Mouse (Mus musculus) spleen, adult 18-20 months (tissue): ENCODE measurements at regions not wholly inside any gene's neighbourhood (a gene's known extent, or its start where the extent isn't known, plus 50 kb on each side); places are given as distances from the start of the nearest gene placed in this dataset.
A peak's percentile ranks its signal among the peaks of the same experiment; 100 is the strongest.

Experiments
- DNase-seq, 2 experiments: peaks; one replicate each; pipeline ENCODE4 v3.0.0; 2022; ENCODE audit warnings: mixed read lengths in 2 of 2

- DNase-seq: no peak
Observed at GRCm38 (mm10) chr5:43339671-43340070, 106.7 kb downstream of the Cpeb2 start.

- DNase-seq: no peak
Observed at GRCm38 (mm10) chr5:43341475-43341874, 108.5 kb downstream of the Cpeb2 start.

DNA sequence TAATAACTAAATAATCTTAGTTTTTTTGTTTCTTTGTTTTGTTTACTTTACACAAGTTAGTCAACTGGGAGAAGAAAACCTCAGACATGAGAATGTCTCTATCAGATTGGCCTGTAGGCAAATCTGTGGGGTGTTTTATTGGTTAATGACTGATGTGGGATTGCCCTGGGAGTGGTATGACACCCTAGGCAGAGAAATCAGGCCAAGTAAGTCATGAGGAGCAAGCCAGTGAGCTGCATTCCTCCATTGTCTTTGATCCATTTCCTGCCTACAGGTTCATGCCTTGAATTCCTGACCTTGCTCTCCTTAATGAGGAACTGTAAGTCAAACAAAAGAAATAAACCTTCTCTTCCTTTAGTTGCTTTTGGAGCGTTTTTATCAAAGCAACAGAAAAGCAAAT lies 111.5 kb downstream of the Cpeb2 start:
- DNase-seq: no peak

- DNase-seq: no peak
Observed at GRCm38 (mm10) chr5:43350987-43351386, 118.0 kb downstream of the Cpeb2 start.

- no peak for DNase-seq
Observed at GRCm38 (mm10) chr5:43353021-43353990, 120.3 kb downstream of the Cpeb2 start.

GRCm38 (mm10) chr5:43354351-43354942 lies 121.5 kb downstream of the Cpeb2 start:
- no peak for DNase-seq

DNA sequence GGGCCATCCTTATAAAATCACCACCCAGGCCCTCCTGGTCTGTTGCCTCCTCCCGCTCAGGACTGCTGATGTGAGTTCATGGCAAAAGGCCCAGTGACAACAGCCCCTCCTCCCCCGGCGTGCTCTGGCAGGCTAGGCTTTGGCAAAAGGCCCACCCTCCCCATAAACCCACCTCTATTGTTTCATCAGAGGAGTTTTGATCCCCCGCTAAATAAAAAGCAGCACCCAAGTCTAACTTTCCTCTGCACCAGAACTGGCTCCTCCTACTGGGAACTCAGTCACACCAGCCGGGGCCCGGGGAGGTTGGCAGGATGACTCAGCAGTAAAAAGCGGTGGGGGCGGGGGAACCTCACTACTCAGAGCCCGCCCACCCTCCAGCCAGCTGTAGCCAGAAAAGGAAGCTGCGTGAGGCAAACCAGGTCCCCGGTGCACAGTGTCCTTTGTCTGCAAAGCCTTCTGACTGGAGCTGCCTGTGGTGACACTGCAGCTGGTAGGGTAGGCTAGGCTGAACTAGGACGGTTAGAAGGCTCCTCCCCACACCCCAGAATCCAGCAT lies 122.1 kb downstream of the Cpeb2 start:
- DNase-seq: peak; percentile 30 to 32

DNA sequence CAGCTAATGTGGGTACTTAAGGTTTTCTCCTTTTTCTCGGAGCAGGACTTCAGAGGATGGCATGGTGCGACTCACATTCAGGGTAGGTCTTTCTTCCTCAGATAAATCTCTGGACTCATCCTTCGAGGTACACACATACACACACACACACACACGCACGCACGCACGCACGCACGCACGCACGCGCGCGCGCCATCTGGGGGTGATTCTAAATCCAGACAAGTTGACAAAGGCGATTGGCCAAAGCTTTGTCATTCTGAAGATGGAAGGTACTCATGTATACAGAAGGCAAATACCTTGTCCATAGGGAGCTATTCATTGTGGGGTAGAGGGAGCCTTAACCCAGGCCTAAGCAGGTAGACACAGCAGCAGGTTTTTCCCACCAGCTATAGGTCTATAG lies 122.9 kb downstream of the Cpeb2 start:
- DNase-seq: no peak

GRCm38 (mm10) chr5:43357100-43357680 lies 124.2 kb downstream of the Cpeb2 start:
- no peak for DNase-seq

- no peak for DNase-seq
Observed at GRCm38 (mm10) chr5:43357901-43358300, 124.9 kb downstream of the Cpeb2 start.

DNA sequence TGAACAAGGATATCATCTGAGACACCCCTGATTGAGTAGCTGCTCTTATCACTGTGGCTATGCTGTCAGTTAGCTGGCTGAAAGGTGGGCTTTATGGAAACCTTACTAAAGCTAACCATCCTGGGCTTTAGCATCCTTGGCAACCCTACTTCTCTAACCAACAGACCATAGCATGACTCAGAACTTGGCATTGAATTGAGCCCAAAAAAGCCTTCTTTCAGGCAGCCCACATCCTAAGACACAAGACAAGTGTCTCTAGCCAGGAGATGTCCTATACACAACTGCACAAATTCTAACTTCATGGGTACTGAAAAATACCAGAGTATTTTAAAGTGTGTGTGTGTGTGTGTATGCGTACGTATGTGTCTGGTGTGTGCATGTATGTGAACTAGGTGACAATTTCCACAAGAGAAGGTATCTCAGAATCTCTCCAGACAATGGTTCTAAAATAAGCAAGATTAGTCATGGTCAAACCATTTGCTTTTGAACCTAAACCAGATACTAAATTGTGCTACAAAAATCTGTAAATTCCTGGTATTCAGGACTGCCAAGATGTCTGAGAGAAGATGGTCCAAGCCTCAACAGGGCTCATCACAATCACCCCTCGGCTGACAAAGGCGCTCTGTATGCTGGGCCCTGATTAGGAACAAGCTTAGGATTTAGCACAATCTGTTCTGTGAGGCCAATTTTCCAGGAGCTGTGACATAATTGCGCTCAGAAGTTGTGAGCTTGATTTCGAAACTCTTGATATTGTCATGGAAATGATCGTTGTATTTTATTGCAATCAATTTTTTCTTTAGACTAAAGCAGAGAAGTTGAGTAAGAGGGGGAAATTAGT lies 126.2 kb downstream of the Cpeb2 start:
- no peak for DNase-seq

DNA sequence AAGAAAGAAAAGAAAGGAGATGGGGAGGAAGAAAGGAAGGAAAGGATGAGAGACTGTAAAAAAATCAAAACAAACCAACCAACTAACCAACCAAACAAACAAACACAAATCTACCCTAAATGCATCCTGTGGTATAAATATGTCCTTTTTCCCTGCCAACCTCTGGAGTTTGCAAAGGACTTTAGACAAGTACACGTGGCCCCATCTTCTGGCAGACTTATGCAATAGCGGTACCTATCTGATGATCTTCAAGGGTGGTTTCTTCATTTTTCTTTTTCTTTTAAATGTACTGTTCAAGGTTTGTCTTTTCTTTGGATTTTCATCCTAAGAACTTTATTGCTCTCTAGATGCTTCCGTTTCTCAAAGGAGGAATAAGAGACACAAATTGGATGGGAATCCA lies 127.3 kb downstream of the Cpeb2 start:
- no peak for DNase-seq

DNA sequence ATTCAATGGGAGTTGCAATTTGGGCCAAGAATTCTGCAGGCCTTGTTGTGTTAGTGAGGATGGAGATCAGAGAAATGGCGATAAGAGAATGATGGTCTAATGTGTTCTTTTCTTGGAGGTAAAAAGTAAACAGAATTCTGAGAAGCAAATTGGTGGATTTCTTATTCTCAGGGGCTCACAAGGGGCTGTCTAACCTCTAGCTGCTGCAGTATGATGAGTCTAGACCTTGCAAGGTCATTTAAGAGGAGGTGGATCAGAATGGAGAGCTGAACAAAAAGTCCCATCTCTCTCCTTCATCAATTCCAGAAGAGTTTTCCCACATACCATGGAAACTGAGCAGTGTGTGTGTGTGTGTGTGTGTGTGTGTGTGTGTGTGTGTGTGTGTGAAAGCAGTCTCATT lies 128.1 kb downstream of the Cpeb2 start:
- no peak for DNase-seq

DNA sequence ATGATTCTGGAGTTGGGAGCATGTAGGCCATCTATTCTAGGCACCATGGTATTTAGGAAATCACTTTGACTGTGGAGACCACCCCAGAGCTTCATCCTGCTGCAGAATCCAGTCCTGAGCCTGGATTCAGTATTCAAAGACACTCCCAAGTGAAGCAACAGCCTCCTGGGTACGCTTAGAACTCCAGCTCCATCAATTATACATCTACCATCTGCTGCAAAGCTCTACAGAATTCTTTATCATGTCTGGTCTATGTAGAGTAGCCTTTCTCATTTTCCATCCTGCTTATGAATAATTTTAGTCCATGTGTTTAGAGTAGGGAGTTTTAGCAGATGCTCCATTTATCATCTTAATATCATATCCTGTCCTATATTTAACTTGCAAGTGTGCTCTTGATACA lies 139.4 kb downstream of the Cpeb2 start:
- no peak for DNase-seq

DNA sequence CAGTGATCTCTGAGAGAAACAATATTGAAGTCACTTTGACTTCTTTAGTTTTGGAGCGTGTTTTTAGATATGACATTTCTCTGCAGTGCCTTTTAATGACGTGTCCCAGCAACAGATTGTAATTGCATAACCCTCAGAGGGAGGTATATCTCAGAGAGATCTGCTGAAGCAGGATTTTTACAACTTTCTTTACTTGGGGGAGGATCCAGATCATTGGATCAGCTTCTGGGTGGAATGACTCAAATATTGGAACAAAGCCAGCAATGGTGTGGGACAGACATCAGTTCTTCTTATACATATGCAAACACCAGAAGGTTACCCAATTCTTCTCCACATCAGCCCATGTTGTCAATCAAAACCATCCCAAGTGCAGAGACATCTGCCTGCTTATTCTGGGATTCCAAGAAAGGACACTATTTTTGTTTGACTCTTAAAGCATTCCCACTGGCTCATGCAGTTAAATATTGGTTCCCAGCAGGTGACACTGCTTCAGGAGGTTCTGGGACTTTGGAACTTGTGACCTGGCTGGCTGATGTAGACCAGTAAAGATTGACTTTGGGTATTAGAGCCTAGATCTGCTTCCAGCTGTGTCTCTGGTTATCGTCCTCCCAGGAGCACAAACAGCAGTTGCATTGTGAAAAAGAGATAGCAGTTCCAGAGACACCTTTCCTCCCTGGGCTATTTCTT lies 130.5 kb upstream of the C1qtnf7 start:
- no peak for DNase-seq

GRCm38 (mm10) chr5:43390997-43391396 lies 124.3 kb upstream of the C1qtnf7 start:
- no peak for DNase-seq

DNA sequence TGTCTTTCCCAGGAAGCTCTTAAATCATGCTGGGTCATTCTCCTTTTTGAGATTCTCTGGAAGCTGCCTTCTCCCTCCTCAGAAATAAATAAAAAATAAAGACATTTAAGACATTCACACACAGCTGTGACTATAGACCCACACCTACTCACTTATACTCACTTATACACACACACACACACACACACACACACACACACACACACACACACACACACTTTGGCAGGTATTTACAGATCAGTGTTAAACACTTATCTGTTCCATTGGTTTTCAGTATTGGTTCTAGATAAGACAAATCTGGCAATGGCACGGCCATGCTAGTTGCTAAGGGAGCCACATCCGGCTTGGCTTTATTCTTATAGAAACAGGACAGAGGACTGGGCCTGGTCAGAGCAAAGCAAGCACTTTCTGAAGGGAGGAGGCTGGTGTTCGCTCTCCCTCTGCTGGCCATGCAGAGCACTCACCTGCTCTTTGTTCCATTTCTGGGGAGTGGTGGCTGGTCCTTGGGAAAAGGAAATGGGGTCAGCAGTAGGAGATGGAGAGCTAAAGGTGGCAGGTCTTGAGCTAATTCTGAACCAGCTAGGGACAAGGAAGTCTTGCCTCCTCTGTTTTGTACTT lies 123.8 kb upstream of the C1qtnf7 start:
- no peak for DNase-seq

GRCm38 (mm10) chr5:43392908-43393545 lies 122.3 kb upstream of the C1qtnf7 start:
- no peak for DNase-seq

GRCm38 (mm10) chr5:43417259-43417658 lies 98.1 kb upstream of the C1qtnf7 start:
- no peak for DNase-seq

DNA sequence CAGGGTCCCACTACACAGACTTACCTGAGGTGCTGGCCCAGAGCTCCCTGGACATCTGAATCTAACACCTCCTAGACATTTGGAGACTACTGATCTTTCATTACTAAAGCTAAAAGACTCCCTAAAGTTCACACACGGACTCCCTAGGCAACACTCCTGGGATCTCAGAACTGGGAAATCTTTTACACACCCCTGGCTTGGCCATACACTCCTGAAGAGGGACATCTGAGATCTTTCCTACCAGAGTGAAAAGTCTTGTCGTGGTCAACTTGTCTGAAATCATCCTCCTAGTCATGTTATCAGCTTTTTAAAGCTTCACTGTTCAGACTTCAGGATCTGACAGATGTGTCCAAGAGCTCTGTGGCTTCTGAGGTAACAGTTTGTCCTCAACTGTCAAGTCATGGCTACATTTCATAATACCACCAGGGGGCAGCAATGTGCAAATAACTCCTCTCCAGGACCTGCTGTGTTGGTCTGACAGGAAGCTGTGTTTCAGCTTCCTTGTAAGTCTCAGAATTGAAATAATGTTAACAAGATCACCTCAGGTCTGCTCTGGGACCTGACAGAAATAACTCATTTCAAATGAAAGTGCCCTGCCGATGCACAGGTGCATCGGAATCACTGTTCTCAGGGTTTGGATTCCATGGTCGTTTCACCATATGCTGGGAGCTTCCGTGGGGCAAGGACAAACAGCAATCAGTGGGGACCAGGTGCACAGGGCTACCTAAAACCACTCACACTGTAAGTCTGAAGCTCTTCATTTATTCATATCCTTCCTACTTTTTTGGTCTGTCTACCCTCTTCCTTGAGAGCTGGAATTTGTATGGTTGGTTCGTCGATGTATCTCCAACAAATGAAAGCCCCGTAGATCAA lies 92.3 kb upstream of the C1qtnf7 start:
- peak in 1 of 2 experiments; percentile 32 for DNase-seq
